Mouse (Mus musculus) fibroblast of lung, adult 2 months (primary cell): ENCODE data around the gene Olfr544.
A peak's percentile ranks its signal among the peaks of the same experiment; 100 is the strongest.
"Not testable (repeated sequence)": the region's sequence is repeated elsewhere in the genome, so short reads cannot be mapped to it uniquely, and the experiment has no call there.

Experiments
- DNase-seq: peaks from one replicate; pipeline ENCODE4 v3.0.0-alpha.2; 2011; ENCODE audit warnings: low read depth

The Olfr544 gene

DNA sequence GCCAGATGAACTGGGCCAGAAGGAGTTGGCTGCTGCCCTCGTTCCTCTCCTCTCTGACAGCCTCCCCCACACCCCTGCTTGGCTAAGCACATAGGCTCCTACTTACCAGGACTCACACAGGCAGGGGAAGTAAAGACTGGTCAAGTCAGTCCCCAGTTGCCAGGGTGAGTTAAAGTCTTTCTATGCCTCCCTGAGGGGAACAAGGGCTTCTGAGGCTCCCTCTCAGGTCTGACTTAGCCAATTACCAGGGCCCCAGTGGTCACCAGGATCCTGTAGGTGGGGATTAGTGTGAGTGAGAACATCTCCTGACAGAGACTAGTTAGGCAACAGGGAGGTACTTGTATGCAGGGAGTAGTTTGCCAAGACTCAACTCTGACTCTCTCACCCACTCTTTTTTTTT, at the start of gene Olfr544:
Gene Olfr544, minus strand, starts transcription at position 153 of the 400 bp plus-strand sequence.
- DNase-seq = no peak

DNA sequence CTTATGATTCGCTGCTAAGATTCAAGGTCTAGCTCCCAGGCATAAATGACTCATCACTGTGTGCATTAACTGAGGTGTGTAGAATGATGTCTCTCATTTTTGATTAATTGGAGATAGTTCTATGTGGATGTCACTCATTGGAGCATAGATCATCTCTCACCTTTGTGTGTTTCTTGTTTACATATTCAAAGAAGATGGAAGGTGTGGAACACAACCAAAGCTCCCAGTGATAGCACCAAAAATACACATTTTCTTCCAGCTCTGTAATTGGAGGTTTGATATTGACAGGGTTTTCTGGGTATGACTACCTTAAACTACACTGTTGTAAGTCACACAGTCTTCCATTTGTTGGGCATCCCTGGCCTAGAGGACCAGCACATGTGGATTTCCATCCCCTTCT, 46.3 kb upstream of the Olfr544 start, which contains the start of gene Olfr547:
Gene Olfr547, plus strand, starts transcription at position 301 of the 400 bp plus-strand sequence.
- no peak for DNase-seq

DNA sequence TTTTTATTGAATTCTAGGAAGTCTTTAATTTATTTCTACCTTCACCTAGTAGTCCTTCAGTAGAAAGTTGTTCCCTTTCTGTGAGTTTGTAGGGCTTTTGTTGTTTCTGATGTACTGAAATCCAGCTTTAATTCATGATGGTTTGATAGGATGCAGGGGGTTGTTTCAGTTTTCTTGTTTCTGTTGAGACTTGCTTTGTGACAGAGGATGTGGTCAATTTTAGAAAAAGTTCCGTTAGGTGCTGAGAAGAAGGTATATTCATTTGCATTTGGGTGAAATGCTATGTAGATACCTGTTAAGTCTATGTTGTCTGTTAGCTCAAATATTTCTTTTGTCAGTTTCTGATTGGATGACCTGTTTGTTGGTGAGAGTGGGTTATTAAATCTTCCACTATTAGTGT, 40.9 kb upstream of the Olfr544 start:
- DNase-seq = no peak

DNA sequence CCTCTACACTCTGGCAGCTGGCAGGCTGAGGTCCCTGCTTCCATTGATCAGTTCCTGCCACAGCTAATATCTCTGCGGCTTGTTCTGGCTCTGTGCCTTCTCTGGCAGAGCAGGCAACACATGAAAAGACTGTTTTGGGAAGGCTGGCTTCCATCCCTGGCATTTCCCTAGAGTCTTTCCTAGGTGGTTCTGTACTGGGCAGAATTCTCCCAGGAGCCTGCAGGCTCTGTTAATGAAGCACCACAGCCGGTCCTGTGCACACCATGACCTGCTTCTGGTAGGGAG, 28.9 kb upstream of the Olfr544 start:
- peak; percentile 10 for DNase-seq

DNA sequence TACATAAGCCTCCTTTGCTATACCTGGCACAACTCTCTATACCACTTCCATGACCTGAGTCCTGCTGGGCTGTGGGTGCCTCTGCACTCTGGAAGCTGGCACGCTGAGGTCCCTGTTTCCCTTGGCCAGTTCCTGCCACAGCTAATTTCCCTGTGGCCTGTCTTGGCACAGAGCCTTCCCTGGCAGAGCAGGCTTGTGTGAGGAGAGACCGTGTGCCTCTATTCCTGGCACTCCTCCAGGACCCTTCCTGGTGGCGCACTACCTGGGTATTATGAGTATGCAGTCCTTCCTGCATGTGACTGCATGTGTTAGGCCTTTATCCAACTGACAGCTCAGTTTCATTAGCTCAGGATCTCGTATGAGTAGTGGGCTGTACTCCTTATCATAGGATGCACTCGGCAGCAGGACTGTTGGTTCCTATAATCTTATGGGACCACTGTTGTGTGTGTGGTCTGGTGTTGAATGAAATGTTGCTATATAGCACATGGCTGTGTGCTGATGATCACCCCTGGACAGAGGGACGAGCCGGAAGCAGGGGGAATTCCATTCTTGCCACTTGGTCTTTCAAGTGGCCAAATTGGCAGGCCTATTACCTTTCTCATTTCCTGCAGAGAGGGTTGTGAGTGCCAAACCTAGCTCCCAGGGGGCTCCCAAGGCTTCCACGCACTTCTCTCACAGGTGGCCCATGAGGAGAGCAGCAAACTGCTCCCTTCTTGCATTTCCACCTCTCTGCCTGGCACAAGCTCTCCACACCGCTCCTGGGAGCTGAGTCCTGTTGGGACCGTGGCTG, 28.3 kb upstream of the Olfr544 start:
- peak; percentile 6 for DNase-seq

DNA sequence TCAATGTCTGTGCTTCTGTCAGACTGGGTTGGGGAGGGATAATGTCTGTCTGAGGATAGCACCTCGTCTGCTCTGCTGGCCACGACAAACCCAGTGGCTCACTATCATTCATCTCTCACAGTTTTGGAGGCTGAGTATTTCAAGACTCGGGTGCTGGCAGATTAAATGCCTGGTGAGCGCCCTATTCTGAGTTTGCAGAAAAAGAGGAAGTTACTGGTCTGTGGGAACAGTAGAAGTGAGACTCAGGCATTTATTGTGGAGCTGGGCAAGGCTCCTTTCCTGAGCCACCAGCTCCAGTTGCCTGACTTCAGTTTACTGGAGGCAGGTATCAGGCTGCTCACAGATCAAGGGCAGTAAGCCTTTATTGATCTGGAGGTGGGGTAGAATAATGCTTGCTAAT, 26.0 kb upstream of the Olfr544 start:
- DNase-seq = no peak

DNA sequence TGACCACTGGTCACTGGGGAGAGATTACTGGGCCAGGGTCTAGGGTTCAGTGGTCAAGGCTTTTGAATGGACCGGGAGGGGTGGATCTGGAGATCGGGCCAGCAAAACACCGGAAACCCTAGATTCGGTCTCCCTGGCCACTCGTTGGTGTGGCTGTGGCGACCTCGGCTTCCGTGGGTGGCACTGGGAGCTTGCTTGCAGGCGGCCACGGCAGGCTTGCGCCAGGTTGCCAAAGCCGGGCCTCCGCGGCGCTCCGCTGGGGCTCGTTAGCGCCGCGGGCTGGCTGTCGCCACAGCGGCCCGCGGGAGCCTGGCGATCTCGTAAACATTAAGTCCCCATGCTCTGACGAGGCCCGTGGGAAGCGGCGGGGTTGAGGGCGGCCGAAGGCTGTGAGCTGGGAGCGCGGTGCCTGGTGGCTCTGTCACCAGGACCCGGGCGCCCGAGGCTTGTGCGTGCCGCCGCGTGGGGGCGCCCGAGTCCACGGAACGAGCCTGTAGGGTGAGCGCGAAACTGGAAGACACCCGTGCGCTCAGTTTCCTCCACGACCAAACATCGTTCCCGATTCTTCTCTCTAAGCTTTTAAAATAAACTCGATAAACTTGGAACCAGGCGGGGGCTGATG, 24.8 kb upstream of the Olfr544 start:
- peak; percentile 37 for DNase-seq

DNA sequence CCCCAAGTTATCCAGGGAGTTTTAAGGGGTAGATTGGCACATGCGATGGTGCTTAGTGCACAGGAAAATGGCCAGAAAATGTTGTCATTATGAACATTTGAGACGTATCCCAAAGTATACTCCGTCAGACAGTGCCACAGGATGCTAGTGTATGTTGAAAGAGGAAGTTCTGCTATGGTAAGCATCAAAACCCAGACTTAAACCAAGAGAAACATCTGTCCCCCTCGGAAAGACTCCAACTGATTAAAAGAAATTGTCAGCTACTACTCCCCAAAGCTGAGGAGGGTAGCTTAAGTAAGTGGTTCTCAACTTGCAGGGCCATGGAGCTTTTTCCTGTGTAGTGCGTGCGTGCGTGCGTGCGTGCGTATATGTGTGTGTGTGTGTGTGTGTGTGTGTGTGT, 23.8 kb upstream of the Olfr544 start:
- DNase-seq = no peak

DNA sequence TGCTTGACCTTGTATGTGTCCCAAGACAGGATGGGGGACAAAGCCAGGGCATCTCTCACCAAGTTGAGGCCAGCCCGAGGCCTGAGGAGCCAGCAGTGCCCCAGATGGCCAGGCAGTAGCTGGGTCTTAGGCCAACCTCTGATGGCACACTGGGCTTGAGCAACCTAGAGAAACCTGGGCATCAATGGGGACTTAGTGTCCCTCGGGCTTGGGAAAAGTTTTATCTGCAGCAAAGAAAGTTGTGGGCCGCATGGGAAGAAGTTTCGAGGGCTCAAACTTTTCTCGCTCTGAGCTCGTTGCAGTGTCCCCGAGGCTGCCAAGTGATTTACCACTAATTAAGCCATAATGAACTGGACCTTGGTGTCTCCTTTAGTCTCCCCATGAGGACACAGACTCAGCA, 21.6 kb upstream of the Olfr544 start:
- DNase-seq = no peak

DNA sequence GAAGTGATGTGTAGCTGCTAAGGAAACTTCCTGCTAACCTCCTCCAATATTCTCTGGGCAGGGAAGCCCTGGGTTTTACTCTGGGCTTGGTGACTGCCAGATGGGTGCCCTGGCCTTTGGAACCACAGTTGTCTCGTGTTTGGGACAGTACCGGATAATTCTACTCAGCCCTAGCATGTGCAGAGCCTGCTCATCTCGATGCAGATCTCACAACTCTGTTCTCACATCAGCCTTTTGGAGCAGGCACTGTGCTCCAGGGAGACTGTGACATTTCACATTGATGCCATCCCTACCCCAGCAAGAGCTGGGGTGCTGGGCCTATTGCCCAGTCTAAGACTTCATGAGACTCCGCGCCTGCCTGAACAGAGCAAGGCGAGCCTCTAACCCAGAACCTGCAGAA, 20.6 kb upstream of the Olfr544 start:
- DNase-seq = no peak

DNA sequence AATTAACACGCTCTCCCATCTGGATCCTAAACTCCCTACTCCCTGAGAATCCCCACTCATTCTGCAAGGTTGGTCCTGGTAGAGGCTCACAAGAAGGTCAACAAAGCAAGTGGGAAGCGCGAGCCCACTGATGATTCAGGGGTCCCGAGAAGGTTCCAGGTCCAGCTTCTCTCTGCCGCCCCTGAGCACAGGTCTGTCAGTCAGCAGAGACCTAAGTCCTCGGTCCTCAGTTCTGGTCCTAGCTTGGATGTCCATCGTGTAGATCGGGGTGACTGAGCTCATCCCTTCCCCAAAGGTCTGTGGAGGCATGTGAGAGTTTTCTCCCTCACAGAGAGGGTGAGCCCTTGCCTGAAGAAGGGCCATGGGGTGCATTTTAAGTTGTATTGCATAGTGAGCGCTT, 20.0 kb upstream of the Olfr544 start:
- no peak for DNase-seq

DNA sequence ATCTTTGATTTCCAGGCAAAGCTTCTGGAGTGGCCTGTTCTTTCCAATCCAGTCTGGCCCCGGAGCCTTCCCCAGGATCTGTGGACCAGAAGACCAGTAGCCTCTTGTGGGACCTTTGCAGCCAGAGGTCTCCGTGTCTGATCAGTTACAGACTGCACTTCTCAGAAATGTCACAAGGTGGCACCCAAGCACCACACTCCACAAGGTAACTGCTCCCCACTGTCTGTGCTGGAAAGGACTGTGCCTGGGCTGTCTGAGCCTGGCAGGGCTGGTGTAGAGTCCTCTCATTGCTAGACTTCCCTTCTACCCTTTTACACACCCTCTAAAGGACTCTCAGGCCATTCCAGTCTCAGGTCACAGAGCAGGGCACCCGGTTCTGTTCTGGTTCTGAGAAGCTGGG, 18.7 kb upstream of the Olfr544 start:
- peak; percentile 57 for DNase-seq

DNA sequence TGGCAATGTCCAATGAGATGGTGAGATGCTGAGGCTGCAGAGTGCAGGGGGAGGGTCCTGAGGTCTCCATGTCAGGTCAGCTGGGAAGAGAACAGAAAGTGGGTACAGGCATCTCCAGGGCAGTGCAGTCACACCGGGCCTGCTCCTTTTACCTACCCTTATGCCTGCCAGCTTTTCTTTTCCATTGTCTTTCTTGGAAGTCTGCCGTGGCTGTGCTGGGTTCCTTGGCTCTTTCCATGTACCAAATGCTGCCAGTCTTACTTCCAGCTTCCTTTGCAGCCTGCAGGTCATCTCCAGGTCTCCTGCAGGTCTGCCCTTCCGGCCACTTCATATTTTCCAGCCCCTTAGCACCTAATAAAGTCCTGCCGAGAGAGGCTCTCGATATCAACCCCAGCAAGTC, 13.9 kb upstream of the Olfr544 start:
- no peak for DNase-seq

DNA sequence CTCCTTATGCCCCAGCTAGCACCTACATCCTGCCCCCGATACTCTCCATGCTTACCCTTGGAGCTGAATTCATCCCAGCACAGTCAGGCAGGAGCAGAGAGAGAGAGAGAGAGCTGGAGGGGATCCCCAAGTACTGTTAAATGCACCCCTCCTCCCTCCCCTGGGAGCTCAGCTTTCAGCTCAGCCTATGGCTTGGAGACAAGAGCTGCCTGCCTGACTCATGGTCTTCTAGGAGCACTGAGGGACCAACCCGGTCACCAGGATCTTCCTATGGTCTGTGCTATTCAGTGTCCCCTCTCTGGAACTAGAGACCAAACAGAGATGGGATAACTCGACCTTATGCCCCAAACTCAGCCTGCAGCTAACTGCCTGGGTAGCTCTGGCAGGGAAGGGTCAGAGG, 11.4 kb upstream of the Olfr544 start, which contains the start of gene Olfr545:
Gene Olfr545, minus strand, starts transcription at position 101 of the 400 bp plus-strand sequence.
- DNase-seq = no peak

DNA sequence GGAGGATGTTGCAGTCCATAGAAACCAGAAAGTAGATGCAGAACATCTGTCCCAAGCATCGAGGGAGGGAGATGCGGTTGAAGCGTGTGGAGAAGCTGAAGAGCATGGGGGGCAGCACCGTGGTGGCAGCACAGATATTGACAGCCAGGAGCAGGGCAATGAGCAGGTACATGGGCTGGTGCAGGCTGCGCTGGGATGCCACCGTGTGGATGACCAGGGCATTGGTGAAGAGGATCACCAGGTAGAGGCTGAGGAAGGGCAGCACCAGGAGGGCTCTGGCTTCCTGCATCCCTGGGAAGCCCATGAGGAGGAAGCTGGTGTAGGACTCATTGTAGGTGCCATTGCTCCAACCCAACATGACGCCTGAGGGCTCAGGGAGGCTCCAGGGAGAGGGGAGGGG, 6.3 kb upstream of the Olfr544 start:
- not testable (repeated sequence) for DNase-seq

DNA sequence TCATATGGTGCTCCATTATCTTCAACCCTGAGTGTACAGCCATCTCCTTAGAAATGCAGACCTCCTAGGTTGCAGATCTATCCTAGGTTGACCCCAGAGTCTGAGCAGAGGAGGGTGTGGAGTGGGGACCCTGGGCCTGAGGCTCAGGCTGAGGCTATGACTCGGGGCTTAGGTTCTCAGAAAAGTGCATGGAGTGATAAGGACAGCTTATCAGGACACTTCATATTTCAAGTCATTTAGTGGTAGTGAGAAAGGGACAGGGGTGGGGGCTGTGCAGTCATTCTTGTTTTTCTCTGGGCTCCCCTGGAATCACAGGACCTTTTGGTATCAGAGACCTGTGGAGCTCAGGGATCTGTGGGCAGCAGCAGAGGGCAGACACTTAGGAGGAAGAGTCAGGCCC, 2.0 kb downstream of the Olfr544 start:
- DNase-seq = no peak

DNA sequence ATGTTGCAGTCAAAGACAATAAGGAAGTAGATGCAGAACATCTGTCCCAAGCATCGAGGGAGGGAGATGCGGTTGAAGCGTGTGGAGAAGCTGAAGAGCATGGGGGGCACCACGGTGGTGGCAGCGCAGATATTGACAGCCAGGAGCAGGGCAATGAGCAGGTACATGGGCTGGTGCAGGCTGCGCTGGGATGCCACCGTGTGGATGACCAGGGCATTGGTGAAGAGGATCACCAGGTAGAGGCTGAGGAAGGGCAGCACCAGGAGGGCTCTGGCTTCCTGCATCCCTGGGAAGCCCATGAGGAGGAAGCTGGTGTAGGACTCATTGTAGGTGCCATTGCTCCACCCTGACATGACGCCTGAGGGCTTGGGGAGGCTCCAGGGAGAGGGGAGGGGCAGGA, 3.3 kb downstream of the Olfr544 start:
- DNase-seq = not testable (repeated sequence)

DNA sequence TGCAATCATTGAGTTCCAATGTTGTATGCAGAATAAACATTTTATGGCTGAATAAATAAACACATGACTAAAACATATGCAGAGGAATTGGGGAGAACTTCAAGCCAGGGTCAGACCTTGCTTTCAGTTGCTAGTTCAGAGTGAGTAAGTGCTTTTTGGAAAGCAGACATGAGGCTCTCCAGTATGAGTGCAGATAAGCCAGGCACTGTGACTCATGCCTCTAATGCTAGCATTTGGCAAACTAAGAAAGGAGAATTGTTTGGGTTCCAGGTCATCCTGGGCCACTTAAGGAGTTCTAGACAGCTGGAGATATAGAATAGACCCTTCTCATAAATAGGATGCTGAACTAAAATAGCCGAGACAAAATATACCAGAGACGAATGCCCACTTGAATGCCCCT, 4.4 kb downstream of the Olfr544 start:
- DNase-seq = peak; percentile 71

DNA sequence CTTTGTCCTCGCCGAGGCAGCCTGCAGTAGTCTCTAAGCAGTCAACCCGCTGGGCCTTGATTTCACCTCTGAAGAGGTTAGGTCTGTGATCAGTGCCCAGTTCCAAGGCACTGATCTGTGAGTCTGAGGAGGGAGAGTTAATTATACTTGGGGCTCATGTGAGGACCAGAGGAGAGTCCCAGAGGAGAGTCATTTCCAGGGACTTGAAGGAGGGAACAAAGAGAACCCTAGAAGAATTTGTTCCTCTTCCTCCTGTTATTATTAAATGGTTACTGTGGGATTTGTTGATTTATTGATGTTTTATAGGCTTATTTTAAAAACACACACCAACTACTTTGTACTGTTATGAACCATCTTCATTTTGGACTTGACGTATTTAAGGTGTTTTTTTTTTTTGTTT, 6.5 kb downstream of the Olfr544 start, which contains the start of gene Olfr543:
Gene Olfr543, minus strand, starts transcription at position 101 of the 400 bp plus-strand sequence.
- DNase-seq = no peak

DNA sequence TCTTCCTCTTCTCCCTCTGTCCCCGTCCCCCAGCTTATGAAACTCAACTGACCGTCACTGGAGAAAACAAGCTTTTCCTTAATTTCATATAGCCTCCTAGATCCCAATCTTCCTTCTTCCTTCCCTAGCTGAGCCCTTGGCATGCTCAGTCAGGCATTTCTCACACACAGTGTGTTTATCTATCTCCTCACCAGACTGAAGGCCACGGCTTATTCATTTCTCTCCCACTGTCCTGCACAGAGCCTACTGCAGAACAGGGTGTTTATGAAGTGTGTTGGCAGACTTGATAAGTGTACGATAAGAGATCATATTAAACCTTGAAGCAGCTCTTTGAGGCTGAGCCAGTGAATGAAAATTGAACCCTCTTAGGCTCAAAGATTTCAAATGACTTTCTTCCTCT, 7.3 kb downstream of the Olfr544 start:
- DNase-seq = no peak

DNA sequence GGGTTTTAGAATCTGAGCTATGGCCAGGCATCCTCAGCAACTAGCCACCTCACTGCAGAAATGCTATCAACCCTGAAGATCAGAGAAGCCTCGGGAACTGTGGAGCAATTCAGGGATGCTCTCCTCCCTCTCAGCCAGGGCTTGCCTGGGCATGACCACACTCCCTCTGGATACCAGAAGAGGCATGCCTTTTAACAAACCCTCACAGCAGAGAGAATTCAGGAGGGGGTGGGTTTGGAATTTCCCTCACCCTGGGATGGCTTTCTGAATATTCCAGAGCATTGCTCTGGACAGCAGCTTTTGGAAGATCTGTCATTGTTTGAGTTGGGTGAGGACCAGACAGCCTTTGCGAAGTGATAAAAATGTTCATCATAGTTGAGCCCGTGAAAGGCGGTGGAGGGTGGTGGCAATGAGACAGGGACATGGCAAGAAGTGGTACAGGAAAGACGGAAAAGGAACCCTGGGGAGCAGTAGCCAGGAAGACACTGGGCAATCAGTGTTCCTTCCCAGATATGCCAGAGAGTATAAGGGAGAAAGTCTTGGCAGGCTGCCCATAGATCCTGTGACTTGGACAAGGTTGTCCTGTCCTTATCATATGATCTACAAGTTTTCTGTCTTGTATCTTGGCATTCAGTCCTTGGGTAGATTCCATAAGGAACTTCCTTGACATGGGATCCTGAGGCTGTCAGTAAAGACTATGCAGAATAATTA, 8.6 kb downstream of the Olfr544 start:
- DNase-seq = peak; percentile 51

DNA sequence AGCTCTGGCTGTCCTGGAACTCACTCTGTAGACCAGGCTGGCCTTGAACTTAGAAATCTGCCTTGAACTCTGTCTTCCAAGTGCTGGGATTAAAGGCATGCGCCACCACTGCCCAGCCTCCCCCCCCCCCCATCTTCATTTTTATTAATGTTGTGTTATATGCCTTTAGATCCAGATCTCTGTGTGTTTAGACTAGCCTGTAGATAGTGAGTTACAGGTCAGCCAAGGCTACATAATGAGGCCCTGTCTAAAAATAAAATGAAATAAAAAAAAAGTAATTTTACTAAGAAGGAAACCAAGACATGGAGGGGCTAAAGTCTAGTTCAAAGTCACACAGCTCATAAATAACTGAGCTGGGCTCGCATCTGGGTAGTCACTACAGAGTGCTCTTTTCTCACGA, 9.2 kb downstream of the Olfr544 start:
- no peak for DNase-seq

DNA sequence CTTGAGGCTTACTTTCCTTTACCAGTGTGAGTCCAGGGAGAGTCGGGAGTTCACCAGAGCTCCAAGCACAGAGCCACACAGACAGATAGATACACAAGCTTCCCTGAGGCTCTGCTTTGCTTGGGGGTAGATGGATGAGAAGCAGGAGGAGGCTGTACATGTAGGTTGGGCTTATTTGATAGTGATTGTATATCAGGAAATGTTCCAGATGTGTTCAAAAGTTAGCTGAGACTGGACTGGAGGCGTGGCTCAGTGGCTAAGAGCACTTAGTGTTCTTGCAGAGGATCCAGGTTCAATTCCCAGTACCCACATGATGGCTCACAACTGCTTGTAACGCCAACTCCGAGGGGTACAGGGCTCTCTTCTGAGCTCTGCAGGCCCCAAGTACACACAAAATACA, 9.7 kb downstream of the Olfr544 start:
- DNase-seq = no peak
